Mouse (Mus musculus) cortical plate, adult 2 months (tissue): Measurements from ENCODE around the gene Tmem273.

Experiments
- CTCF ChIP-seq: fragments of 200-500 bp; IDR thresholded peaks from 2 replicates; pipeline ENCODE4 v1.5.1; 2011; ENCODE audit warnings: mild to moderate bottlenecking, control low read depth, low read length; ENCODE audit not compliant: insufficient read depth; ENCODE audit errors: extremely low read depth
- POLR2A ChIP-seq: fragments of 200-500 bp; IDR thresholded peaks from 2 replicates; pipeline ENCODE4 v1.6.1; 2011; ENCODE audit warnings: mild to moderate bottlenecking, low read length, control low read depth; ENCODE audit not compliant: insufficient read depth; ENCODE audit errors: extremely low read depth

GRCm38 (mm10) chr14:32772085-32772484 is 13.7 kb upstream of the Tmem273 start:
- no peak for TF ChIP-seq POLR2A
- TF ChIP-seq CTCF: no peak
